Mouse (Mus musculus): ENCODE results near the gene Pou5f1. TPM values are rescaled to one million over a fixed set of nuclear protein-coding genes. Genes with fewer than 3 reads are reported as not detected.
A peak's percentile ranks its signal among the peaks of the same experiment; 100 is the strongest.

Pou5f1 gene
- total RNA-seq, 4 experiments from 2014 or later = 0.45 to 0.69 TPM; not detected in 2

DNA sequence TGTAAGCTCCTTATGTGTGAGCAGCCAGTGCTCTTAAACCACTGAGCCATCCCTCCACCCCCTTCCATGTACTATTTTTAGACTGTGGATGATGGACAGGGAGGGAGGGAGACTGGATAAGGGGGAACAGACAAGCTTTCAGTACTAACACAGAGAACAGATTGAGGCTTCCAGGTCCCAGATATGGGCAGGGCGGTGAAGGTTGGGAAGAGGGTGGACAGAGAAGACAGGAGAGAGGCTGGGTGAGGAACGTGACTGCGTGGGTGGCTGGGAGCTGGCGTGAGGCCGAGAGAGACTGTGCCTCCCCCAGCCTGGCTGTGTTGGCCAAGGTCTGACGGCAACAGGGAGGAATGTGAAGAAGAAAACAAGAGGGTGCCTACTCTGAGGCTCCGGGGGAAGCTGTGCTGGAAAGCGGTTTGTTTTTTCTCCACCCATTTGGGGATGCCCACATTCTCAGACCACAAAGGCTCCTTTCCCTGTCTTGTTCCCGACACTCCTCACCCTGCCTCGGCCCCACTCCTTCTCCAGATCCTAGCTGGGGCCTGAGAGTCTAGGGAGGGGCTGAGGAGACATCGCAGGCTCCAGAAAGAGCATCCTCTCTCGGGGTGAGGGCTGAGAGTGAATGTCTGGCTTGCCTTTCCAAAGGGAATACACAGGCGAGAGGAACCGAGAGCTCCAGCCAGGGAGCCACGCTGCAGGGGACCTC is 43.8 kb downstream of the Pou5f1 start:
- DNase-seq (ENCODE audit: low spot score in 2 of 2) = peak; percentile 64 to 65

- no peak for DNase-seq (ENCODE audit: low spot score in 2 of 2)
Observed at GRCm38 (mm10) chr17:35550143-35550494, 44.3 kb downstream of the Pou5f1 start.

- no peak for DNase-seq (ENCODE audit: low spot score in 2 of 2)
Observed at GRCm38 (mm10) chr17:35550871-35551270, 45.1 kb downstream of the Pou5f1 start.

- no peak for DNase-seq (ENCODE audit: low spot score in 2 of 2)
Observed at GRCm38 (mm10) chr17:35551881-35552414, 46.1 kb downstream of the Pou5f1 start, which contains the start of gene Cdsn. Cdsn (plus strand) TSS chr17:35552128.

GRCm38 (mm10) chr17:35554321-35554720 is 48.5 kb downstream of the Pou5f1 start:
- DNase-seq (ENCODE audit: low spot score in 2 of 2) = no peak

GRCm38 (mm10) chr17:35554761-35555397 is 49.1 kb downstream of the Pou5f1 start:
- no peak for DNase-seq (ENCODE audit: low spot score in 2 of 2)

- DNase-seq (ENCODE audit: low spot score in 2 of 2) = no peak
Observed at GRCm38 (mm10) chr17:35556186-35556765, 50.5 kb downstream of the Pou5f1 start.

DNA sequence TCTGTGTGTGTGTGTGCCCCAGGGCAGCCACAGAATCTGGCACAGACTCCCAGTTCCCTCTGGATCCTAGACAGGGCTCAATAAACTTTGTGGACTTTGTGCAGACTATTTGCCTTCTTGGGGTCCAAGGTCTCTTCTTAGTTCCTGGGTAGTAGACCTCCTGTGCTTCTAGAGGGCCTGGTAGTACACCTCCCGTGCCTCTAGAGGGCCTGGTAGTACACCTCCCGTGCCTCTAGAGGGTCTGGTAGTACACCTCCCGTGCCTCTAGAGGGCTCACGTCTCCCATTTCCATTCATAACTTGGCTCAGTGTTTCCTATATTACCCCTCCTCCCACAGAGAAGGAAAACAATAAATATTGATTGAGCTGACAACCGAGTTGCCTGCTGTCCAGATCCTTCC is 51.0 kb downstream of the Pou5f1 start:
- peak in 1 of 2 experiments; percentile 37 for DNase-seq (ENCODE audit: low spot score in 2 of 2)

DNA sequence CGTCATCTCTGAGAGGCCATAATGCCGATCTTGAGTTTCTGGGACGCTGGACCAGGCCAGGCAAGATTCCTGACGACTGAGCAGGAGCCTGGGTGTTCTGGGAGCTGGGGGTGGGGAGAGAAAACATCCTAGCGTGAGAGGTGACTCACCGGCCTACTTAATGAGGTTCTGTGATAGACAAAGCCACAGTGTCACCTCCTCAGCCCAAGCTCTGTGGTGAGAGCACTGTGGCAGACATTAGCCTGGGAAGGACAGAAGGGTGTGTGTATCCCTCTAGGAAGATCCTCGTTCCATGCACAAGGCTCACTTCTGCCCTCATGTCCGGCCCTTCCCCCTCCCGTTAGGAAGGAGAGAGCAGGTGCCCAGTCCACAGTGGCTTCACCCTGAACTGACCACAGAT is 51.5 kb downstream of the Pou5f1 start:
- DNase-seq (ENCODE audit: low spot score in 2 of 2) = no peak

GRCm38 (mm10) chr17:35558216-35558615 is 52.4 kb downstream of the Pou5f1 start:
- no peak for DNase-seq (ENCODE audit: low spot score in 2 of 2)

Other genes with a start within 250 kb of the Pou5f1 start
- 100 to 1,000 TPM in 2 of 4 experiments, 10 to 100 TPM in 2; 23.2 to 135 (median 64.4) TPM for gene H2-D1, start 243.3 kb upstream of the Pou5f1 start, total RNA-seq (2022)
- gene H2-Q1, start 185.6 kb upstream of the Pou5f1 start, total RNA-seq (2022) = 1 to 10 TPM in 2 of 4 experiments, under 1 TPM in 2; 0.85 to 2.5 (median 1.2) TPM
- 1 to 10 TPM in 1 of 4 experiments, under 1 TPM in 2, not detected in 1; 0.64 to 2.6 (median 0.81) TPM for gene H2-Q2, start 163.8 kb upstream of the Pou5f1 start, total RNA-seq (2022)
- gene H2-Q4, start 126.4 kb upstream of the Pou5f1 start, total RNA-seq (2022) = 10 to 100 TPM in 2 of 4 experiments, 1 to 10 TPM in 2; 2.5 to 10.6 (median 6.7) TPM
- gene H2-Q6, start 81.2 kb upstream of the Pou5f1 start, total RNA-seq (2022) = 1 to 10 TPM in 2 of 4 experiments, under 1 TPM in 2; 0.47 to 2.4 (median 1.3) TPM
- gene H2-Q7, start 66.9 kb upstream of the Pou5f1 start, total RNA-seq (2022) = 1 to 10 TPM in 2 of 4 experiments, under 1 TPM in 2; 0.41 to 3.2 (median 1.5) TPM
- under 1 TPM in 3 of 4 experiments, not detected in 1; 0.12 to 0.64 (median 0.56) TPM for gene H2-Q10, start 35.9 kb upstream of the Pou5f1 start, total RNA-seq (2022)
- 1 to 10 TPM; 4.5 to 6.2 (median 5.2) TPM for gene Tcf19, start 10.8 kb downstream of the Pou5f1 start, total RNA-seq (2022)
- 10 to 100 TPM; 12.2 to 13.5 (median 12.9) TPM for gene Cchcr1, start 11.1 kb downstream of the Pou5f1 start, total RNA-seq (2022)
- 1 to 10 TPM in 2 of 4 experiments, under 1 TPM in 1, not detected in 1; 0.96 to 2.2 (median 2.1) TPM for gene Psors1c2, start 27.2 kb downstream of the Pou5f1 start, total RNA-seq (2022)
- gene Cdsn, start 46.1 kb downstream of the Pou5f1 start, total RNA-seq (2022) = under 1 TPM; 0.12 to 0.64 (median 0.37) TPM
- gene 2300002M23Rik, start 61.4 kb downstream of the Pou5f1 start, total RNA-seq (2022) = not detected
- not detected for gene Sfta2, start 95.5 kb downstream of the Pou5f1 start, total RNA-seq (2022)
- not detected for gene Gm9573, start 120.6 kb downstream of the Pou5f1 start, total RNA-seq (2022)
- gene Mucl3, start 137.7 kb downstream of the Pou5f1 start, total RNA-seq (2022) = not detected
- gene Vars2, start 161.6 kb downstream of the Pou5f1 start, total RNA-seq (2022) = 10 to 100 TPM; 28.0 to 44.7 (median 35.4) TPM
- gene Gtf2h4, start 167.7 kb downstream of the Pou5f1 start, total RNA-seq (2022) = 10 to 100 TPM; 28.3 to 35.3 (median 33.2) TPM
- 10 to 100 TPM; 58.3 to 84.6 (median 74.1) TPM for gene Ddr1, start 198.6 kb downstream of the Pou5f1 start, total RNA-seq (2022)

Measured in layer of hippocampus, adult 8-10 months (tissue).